Mouse (Mus musculus) E14TG2a.4 (cell line): Measurements from ENCODE around the gene Neu3.
"Not testable (repeated sequence)": the region's sequence is repeated elsewhere in the genome, so short reads cannot be mapped to it uniquely, and the experiment has no call there.

Source experiments
- H3K27me3 ChIP-seq: 2 replicates; pipeline ENCODE4 v1.6.1; 2014; ENCODE audit warnings: low read length, control low read depth; ENCODE audit not compliant: insufficient read depth
- H3K36me3 ChIP-seq: 2 replicates; pipeline ENCODE4 v1.6.1; 2014; ENCODE audit warnings: low read length, control low read depth; ENCODE audit not compliant: insufficient read depth
- H3K4me1 ChIP-seq: replicated peaks from 2 replicates; pipeline ENCODE4 v1.6.1; 2014; ENCODE audit warnings: low read depth, low read length, control low read depth
- H3K4me3 ChIP-seq: replicated peaks from 2 replicates; pipeline ENCODE4 v1.5.1; 2014; ENCODE audit warnings: mild to moderate bottlenecking, low read length
- H3K9me3 ChIP-seq: 2 replicates; pipeline ENCODE4 v1.6.1; 2014; ENCODE audit warnings: low read length, control low read depth
- CTCF ChIP-seq: conservative IDR thresholded peaks from 2 replicates; pipeline ENCODE4 v1.5.1; 2014; ENCODE audit warnings: low read length
- NANOG ChIP-seq: IDR thresholded peaks from 2 replicates; pipeline ENCODE4 v1.6.1; 2014; ENCODE audit warnings: borderline replicate concordance, low read length, mixed read lengths
- POU5F1 ChIP-seq: IDR thresholded peaks from 2 replicates; pipeline ENCODE4 v1.6.1; 2014; ENCODE audit warnings: low read length, borderline replicate concordance

Neu3 gene

DNA sequence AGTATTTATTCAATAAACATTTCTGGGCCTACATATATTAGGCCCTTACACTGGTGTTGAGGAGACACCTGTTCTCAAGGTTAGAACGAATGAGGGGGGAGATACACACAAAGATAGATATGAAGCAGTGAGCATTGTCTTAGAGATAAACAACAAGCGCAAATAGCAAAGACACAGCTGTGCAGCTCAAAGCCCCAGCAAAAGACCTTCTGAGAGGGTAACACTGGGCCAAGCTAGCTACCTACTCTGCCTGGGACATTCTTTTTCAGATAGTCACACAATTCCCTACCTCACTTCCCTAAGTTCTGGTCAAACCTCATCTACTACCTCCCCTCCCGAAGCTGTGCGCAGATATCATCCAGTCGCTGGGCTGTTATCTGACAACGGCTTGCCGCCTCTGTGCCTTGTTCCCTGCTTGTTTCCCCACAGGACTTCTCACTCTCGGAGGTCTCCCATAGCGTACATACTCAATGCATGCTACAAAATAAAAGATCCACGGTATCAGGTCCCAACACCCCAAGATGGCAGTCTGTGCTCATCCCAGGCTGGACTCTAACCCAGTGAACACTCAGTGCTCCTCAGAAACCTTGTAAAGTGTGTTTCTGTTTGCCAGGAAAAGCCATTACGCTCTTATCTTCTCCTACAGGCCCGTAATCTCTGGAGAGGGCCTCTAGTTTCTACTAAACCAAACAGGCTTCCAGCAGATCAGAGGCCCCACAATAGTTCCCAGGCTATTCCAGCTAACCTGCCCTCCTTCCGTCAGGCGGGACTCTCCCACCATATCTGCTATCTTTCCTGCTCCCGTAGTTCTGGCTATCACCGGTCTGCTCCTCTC, 3.4 kb downstream of the Neu3 start:
- H3K36me3 ChIP-seq, result no peaks in the 10 kb centered on the region
- H3K9me3 ChIP-seq, result no peaks in the 10 kb centered on the region
- H3K27me3 ChIP-seq, result no peaks in the 10 kb centered on the region
- H3K4me3 ChIP-seq, result no peak overlapping the region
- no peak for TF ChIP-seq CTCF
- no peak for TF ChIP-seq POU5F1
- TF ChIP-seq NANOG, result no peak
- peaks cover 22% of the 10 kb centered on the region for H3K4me1 ChIP-seq

- no peaks in the 10 kb centered on the region for H3K9me3 ChIP-seq
- no peaks in the 10 kb centered on the region for H3K27me3 ChIP-seq
- TF ChIP-seq NANOG (no peak), POU5F1 (no peak), CTCF (no peak)
- H3K4me3 ChIP-seq, result no peak overlapping the region
- peaks cover 16% of the 10 kb centered on the region for H3K4me1 ChIP-seq
- H3K36me3 ChIP-seq, result no peaks in the 10 kb centered on the region
Observed at GRCm38 (mm10) chr7:99823045-99823663, 5.1 kb downstream of the Neu3 start.

DNA sequence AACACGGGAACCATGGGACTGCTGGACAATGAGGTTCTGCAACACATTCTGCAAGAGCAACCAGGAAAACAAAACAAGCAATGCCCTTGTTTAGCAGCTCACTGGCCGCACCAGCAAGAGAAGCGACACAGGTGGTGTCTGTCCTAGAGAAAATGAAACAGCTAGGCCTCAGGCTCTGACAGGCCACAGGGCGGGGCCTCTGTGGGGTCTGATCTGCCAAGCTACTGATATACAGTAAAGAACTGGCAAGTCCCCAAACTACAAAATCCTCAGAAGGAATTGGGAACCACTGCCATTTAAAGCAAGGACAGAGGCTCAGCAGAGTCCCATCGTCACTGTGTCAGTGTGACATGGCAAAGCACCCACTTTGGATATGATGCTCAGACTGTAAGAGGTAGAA, 5.8 kb downstream of the Neu3 start:
- H3K27me3 ChIP-seq, result no peaks in the 10 kb centered on the region
- no peaks in the 10 kb centered on the region for H3K9me3 ChIP-seq
- no peak overlapping the region for H3K4me3 ChIP-seq
- TF ChIP-seq NANOG (no peak), POU5F1 (no peak), CTCF (no peak)
- peaks cover 10% of the 10 kb centered on the region for H3K4me1 ChIP-seq
- H3K36me3 ChIP-seq, result no peaks in the 10 kb centered on the region

DNA sequence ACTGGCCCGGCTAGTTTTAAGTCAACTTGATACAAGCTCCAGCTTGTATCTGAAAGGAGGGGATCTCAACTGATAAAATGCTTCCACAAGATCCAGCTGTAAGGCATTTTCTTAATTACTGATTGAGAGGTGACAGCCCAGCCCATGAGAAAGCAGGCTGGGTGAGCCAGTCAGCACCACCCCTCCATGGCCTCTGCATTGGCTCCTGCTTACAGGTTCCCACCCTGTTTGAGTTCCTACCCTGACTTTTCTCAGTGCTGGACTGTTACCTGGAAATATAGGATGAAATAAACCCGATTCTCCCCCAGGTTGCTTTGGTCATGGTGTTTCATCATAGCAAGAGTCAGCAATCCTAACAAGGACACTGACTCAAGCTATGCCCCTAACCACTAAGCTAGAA, 6.3 kb downstream of the Neu3 start:
- Histone ChIP-seq H3K4me1 (peaks cover 9% of the 10 kb centered on the region; the same call in 1 of the 2 replicates), H3K9me3 (no peaks in the 10 kb centered on the region), H3K36me3 (no peaks in the 10 kb centered on the region), H3K4me3 (no peak overlapping the region), H3K27me3 (no peaks in the 10 kb centered on the region)
- TF ChIP-seq NANOG (no peak), CTCF (no peak), POU5F1 (no peak)

- not testable (repeated sequence) for H3K4me3 ChIP-seq, H3K4me1 ChIP-seq, H3K9me3 ChIP-seq, H3K36me3 ChIP-seq, H3K27me3 ChIP-seq
Observed at GRCm38 (mm10) chr7:99818181-99818725, 10.0 kb downstream of the Neu3 start.

DNA sequence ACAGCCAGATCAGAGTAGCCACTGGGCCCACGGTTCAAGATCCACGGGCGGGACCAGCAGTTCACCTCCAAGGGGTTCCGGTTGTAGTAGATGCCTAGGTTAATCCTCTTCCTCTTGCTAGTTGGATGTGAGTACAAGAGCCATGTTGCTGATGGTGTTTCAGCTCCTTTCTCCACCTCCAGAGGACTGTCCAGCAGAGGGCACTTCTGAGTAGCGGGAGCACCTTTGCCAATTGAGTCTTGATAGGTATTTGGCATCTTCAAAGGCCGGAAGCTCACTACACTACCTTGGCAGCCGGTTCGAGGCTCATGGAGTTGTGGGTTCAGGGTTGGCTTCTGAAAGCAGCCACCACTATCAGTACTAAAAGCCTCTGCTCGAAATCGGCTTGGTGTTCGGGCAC, 14.8 kb downstream of the Neu3 start:
- Histone ChIP-seq H3K4me1 (no peaks in the 10 kb centered on the region), H3K4me3 (no peak overlapping the region), H3K9me3 (0 out of 2 replicates have a peak, but pooled peaks cover 3% of the 10 kb centered on the region), H3K36me3 (no peaks in the 10 kb centered on the region), H3K27me3 (no peaks in the 10 kb centered on the region)
- no peak for TF ChIP-seq POU5F1
- peak; percentile 26 for TF ChIP-seq CTCF

DNA sequence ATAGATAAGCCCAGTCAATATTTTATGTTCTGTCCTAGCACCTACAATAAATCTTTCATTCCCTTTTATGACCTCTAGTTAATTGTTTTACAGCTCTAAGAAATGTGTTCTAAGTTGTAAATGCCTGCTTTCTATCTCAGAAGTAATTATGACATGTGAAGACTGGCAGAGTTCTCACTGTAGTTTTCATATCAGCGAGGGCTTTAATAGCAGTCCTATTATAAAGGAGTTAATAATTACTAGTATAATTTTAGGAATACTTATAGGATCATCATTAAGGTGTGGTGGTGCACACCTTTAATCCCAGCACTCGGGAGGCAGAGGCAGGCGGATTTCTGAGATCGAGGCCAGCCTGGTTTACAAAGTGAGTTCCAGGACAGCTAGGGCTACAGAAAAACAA, 16.6 kb downstream of the Neu3 start:
- H3K4me1 ChIP-seq, result no peaks in the 10 kb centered on the region
- H3K27me3 ChIP-seq, result no peaks in the 10 kb centered on the region
- 0 out of 2 replicates have a peak, but pooled peaks cover 3% of the 10 kb centered on the region for H3K9me3 ChIP-seq
- H3K36me3 ChIP-seq, result no peaks in the 10 kb centered on the region
- no peak for TF ChIP-seq POU5F1
- TF ChIP-seq CTCF, result no peak
- no peak for TF ChIP-seq NANOG
- H3K4me3 ChIP-seq, result no peak overlapping the region

DNA sequence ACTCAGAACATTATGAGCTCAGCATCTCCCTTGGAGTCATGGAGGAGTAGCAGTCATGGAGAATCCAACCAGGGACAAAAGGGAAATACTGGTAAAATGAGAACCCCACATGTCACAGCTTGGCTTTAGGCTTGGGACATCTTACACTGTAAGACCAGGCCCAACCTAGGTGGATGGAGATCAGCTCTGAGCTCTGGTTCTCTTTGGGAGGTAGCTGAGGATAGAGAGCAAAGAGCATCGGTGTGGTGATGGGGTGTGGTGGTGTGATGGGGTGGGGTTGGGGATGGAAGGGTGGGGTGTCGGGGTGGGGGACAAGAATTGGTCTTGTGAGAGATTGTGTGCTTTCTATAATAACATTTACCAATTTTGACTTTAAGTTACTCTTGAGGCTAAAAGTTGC, 17.4 kb downstream of the Neu3 start:
- no peaks in the 10 kb centered on the region for H3K36me3 ChIP-seq
- H3K27me3 ChIP-seq, result no peaks in the 10 kb centered on the region
- 0 out of 2 replicates have a peak, but pooled peaks cover 3% of the 10 kb centered on the region for H3K9me3 ChIP-seq
- no peak for TF ChIP-seq CTCF
- TF ChIP-seq POU5F1, result no peak
- no peak for TF ChIP-seq NANOG
- no peaks in the 10 kb centered on the region for H3K4me1 ChIP-seq
- no peak overlapping the region for H3K4me3 ChIP-seq

DNA sequence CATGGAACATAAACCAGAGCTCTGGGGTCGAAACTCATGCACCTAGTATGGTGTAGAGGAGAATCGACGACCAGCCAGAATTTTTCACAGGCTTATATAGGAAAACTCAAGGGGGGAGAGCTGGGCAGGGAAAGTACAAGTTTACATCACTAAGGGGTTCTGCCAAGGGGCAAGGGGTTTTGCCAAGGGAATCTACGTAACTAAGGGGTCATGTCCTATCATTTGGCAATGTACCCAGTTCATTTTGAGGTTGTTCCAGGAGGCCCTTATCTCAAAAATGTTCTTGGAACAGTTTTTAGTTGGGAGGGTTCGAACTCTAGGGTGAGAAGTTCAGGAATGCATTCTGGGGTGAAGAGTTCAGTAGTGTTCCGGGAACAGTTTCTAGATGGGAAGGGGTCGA, 21.2 kb downstream of the Neu3 start:
- H3K4me3 ChIP-seq, H3K27me3 ChIP-seq, H3K36me3 ChIP-seq, H3K4me1 ChIP-seq, H3K9me3 ChIP-seq: not testable (repeated sequence)
